Mouse (Mus musculus) hindbrain, embryonic 13.5 days (tissue): Measurements from ENCODE around the gene Stambpl1. TPM values are rescaled to one million over a fixed set of nuclear protein-coding genes. Genes with fewer than 3 reads are reported as not detected.

Experiments used
- ATAC-seq: fragments of 200-750 bp; cut with Nextera tagmentation; 2 replicates; pipeline ENCODE4 v1.8.0; 2017; ENCODE audit warnings: moderate TSS enrichment; ENCODE audit not compliant: low FRiP score
- H3K27ac ChIP-seq: fragments of 300-500 bp; sonication (generic); 2 replicates; pipeline ENCODE4 v1.5.1; 2015; ENCODE audit warnings: inconsistent platforms, mild to moderate bottlenecking, moderate library complexity
- H3K27me3 ChIP-seq: fragments of 300-500 bp; sonication (generic); 2 replicates; pipeline ENCODE4 v1.6.1; 2015; ENCODE audit warnings: mild to moderate bottlenecking, inconsistent platforms
- H3K36me3 ChIP-seq: fragments of 300-500 bp; sonication (generic); 2 replicates; pipeline ENCODE4 v1.6.1; 2015; ENCODE audit warnings: mild to moderate bottlenecking, inconsistent platforms
- H3K4me1 ChIP-seq: fragments of 300-500 bp; sonication (generic); replicated peaks from 2 replicates; pipeline ENCODE4 v1.6.1; 2015; ENCODE audit warnings: inconsistent platforms
- H3K4me2 ChIP-seq: fragments of 300-500 bp; sonication (generic); 2 replicates; pipeline ENCODE4 v1.6.1; 2015; ENCODE audit warnings: inconsistent platforms, mild to moderate bottlenecking, moderate library complexity
- H3K4me3 ChIP-seq: fragments of 300-500 bp; sonication (generic); 2 replicates; pipeline ENCODE4 v1.5.1; 2015; ENCODE audit warnings: mild to moderate bottlenecking, inconsistent platforms
- H3K9ac ChIP-seq: fragments of 300-500 bp; sonication (generic); 2 replicates; pipeline ENCODE4 v1.6.1; 2015; ENCODE audit warnings: mild to moderate bottlenecking, inconsistent platforms
- H3K9me3 ChIP-seq: fragments of 300-500 bp; sonication (generic); 2 replicates; pipeline ENCODE4 v1.6.1; 2016; ENCODE audit warnings: inconsistent platforms
- WGBS: fragments of 180-500 bp; shearing (Covaris S2); methylation state at CpG from one replicate; pipeline ENCODE4 v1.1.7; 2015; 5-methylcytosine and 5-hydroxymethylcytosine counted together
- polyA plus RNA-seq: library from polyadenylated mRNA; unstranded; fragments of >200 nt; fragmentation: Nextera tagmentation; extraction: Ambion mirVana; gene quantifications from 2 replicates; pipeline ENCODE4 v1.2.1, GENCODE M21; 2015

Stambpl1 gene
- polyA plus RNA-seq, 1 experiment from 2014 or later, result 9.9 TPM

DNA sequence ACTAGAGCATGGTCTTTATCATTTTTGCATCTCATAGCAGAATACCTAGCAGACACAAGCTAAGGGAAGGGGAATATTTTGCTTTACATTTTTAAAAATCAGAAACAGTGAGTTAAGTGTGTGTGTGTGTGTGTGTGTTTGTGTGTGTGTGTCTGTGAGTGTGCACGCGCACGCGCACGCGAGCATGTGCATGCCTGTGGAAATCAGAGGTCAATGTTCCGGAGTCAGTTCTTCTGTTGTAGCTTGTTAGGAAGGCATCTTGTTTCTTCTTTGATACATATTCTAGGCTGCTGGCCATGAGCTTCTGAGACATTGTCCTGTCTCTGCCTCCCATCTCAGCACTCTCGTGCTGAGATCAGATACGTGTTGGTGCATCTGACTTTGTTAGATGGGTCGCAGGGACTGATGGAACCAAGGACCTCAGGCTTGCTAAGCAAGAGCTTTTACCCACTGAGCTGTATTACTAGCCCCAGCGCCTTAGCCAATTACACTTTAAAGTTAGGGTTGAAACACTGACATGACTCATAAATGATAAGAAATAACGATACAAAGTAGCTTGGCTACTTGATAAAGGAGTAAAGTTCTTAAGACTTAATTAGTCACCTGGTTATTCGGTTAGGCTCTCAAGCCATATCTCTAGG lies 78.9 kb downstream of the Stambpl1 start:
- Histone ChIP-seq H3K36me3 (no peaks in the 10 kb centered on the region), H3K27me3 (no peaks in the 10 kb centered on the region), H3K9me3 (no peaks in the 10 kb centered on the region), H3K4me1 (no peaks in the 10 kb centered on the region), H3K27ac (no peak overlapping the region), H3K4me2 (no peak overlapping the region), H3K9ac (no peak overlapping the region), H3K4me3 (no peak overlapping the region)
- WGBS, result 97% methylated on average over 13 of the region's 13 CpGs
- no peak for ATAC-seq

DNA sequence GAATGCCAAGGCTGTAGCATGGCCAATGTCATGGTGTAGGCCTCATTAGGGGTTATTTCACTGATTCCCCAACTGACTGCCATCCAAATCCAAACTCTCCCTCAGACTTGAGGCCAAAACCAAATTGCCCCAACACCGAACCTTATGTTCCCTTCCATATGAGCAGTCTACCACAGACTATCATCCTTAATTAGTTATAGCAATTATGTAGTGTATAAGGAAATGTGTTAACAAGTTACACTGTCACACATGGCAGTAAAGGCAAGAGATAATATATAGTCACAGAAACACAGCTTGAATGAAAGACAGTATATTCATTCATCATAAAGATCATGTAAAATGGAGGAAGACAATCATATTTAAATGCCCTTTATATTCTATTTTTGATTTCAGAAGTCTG lies 81.0 kb downstream of the Stambpl1 start:
- ATAC-seq, result no peak
- 90% methylated on average over 1 of the region's 1 CpGs for whole genome bisulfite sequencing
- H3K36me3 ChIP-seq, result no peaks in the 10 kb centered on the region

GRCm38 (mm10) chr19:34278078-34278477 lies 86.0 kb downstream of the Stambpl1 start:
- 81% methylated on average over 3 of the region's 3 CpGs for WGBS
- no peak overlapping the region for H3K4me3 ChIP-seq
- no peak overlapping the region for H3K27ac ChIP-seq
- no peak overlapping the region for H3K4me2 ChIP-seq
- H3K36me3 ChIP-seq, result no peaks in the 10 kb centered on the region
- H3K27me3 ChIP-seq, result no peaks in the 10 kb centered on the region
- no peaks in the 10 kb centered on the region for H3K9me3 ChIP-seq
- H3K9ac ChIP-seq, result no peak overlapping the region
- no peaks in the 10 kb centered on the region for H3K4me1 ChIP-seq
- ATAC-seq, result no peak

More for the DNA sequence above, 81.0 kb downstream of the Stambpl1 start:
- H3K4me1 ChIP-seq, result no peaks in the 10 kb centered on the region
- no peaks in the 10 kb centered on the region for H3K9me3 ChIP-seq
- H3K4me2 ChIP-seq, result no peak overlapping the region
- no peak overlapping the region for H3K4me3 ChIP-seq
- H3K9ac ChIP-seq, result no peak overlapping the region
- H3K27me3 ChIP-seq, result no peaks in the 10 kb centered on the region
- H3K27ac ChIP-seq, result no peak overlapping the region

GRCm38 (mm10) chr19:34283614-34284013 lies 91.6 kb downstream of the Stambpl1 start:
- Histone ChIP-seq H3K9me3 (no peaks in the 10 kb centered on the region), H3K27me3 (no peaks in the 10 kb centered on the region), H3K4me3 (no peak overlapping the region), H3K9ac (no peak overlapping the region), H3K36me3 (no peaks in the 10 kb centered on the region), H3K4me2 (no peak overlapping the region), H3K4me1 (no peaks in the 10 kb centered on the region), H3K27ac (no peak overlapping the region)
- ATAC-seq, result no peak
- 87% methylated on average over 6 of the region's 6 CpGs for WGBS

DNA sequence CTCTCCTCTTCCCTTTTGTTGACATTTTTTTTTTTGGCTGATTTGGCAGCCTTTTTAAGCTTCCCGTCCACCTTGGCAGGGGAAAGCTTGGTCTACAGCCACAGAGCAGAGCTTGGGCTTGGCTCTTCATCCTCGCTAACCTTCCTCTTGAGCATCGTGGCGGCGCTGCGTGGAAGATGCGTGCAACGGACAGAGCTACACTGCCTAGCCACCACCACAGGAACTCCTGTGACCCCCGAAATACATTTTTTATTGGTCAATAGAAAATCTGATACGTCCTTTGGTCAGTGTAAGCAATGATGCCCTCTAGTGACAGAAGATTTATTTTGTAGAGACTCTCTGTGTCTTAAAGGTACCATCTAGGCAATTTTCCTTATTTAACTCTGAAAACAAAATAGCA lies 92.4 kb downstream of the Stambpl1 start:
- no peak overlapping the region for H3K27ac ChIP-seq
- WGBS, result 70% methylated on average over 10 of the region's 10 CpGs
- H3K36me3 ChIP-seq, result no peaks in the 10 kb centered on the region
- H3K4me1 ChIP-seq, result no peaks in the 10 kb centered on the region
- H3K9me3 ChIP-seq, result no peaks in the 10 kb centered on the region
- no peak overlapping the region for H3K4me3 ChIP-seq
- H3K4me2 ChIP-seq, result no peak overlapping the region
- ATAC-seq, result no peak
- no peaks in the 10 kb centered on the region for H3K27me3 ChIP-seq
- no peak overlapping the region for H3K9ac ChIP-seq

- H3K4me3 ChIP-seq, result no peak overlapping the region
- no peak for ATAC-seq
- H3K27ac ChIP-seq, result no peak overlapping the region
- 55% methylated on average over 2 of the region's 2 CpGs for WGBS
- no peaks in the 10 kb centered on the region for H3K36me3 ChIP-seq
- H3K9me3 ChIP-seq, result no peaks in the 10 kb centered on the region
- H3K4me1 ChIP-seq, result peaks cover 1% of the 10 kb centered on the region
- H3K9ac ChIP-seq, result no peak overlapping the region
- no peaks in the 10 kb centered on the region for H3K27me3 ChIP-seq
- H3K4me2 ChIP-seq, result no peak overlapping the region
These were observed 92.8 kb downstream of the Stambpl1 start for GRCm38 (mm10) chr19:34284826-34285225.

DNA sequence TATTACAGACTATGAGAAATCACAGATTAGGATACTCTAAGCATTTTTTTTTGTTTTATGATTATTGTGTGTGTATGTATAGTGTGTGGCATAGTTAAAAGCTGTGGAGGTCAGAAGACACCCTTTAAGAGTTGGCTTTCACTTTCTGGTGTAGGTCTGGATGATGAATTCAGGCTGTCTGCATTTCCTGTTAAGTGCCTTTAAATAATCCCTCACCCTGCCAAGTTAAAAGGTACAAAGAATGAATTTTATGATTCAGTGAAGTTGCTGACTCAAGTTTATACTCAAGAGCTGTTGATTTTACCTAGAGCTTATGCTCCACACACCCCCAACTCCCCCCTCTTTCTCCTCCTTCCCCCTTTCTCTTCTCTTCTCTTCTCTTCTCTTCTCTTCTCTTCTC lies 95.2 kb downstream of the Stambpl1 start:
- Histone ChIP-seq H3K27me3 (peaks cover 7% of the 10 kb centered on the region; the same call in 1 of the 2 replicates), H3K9ac (no peak overlapping the region), H3K9me3 (no peaks in the 10 kb centered on the region), H3K27ac (no peak overlapping the region), H3K36me3 (no peaks in the 10 kb centered on the region), H3K4me3 (no peak overlapping the region), H3K4me2 (no peak overlapping the region), H3K4me1 (peaks cover 14% of the 10 kb centered on the region)
- no peak for ATAC-seq

DNA sequence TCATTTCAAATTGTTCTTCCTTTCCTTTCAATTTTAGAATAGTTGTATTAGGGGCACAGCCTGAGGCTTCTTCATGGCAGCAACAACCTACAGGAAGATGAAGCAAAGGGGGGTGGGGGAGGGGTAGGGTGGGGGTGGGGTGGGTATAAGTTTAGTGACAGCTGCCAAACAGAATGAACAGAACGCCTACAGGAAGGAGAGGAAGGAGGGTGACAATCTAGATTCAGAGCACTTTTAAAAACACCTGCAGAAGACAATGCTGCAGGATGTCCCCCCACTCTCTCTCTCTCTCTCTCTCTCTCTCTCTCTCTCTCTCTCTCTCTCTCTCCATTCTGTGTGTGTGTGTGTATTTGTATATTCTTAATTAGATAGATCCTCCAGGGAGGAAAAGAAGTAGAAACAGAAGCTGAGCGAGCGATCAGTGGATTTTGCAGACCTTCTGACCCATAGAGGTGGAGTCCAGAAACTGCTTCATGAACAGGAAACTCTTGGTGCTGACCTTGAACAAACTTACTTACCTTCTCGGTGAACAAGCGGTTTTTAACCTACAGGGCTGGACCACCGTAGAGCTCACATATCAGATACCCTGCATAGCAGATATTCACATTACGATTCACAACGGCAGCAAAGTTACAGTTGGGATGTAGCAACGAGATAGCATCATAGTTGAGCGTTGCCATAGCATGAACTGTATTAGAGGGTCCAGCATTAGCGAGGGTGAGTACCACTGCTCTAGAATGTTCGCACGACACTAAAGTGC lies 95.8 kb downstream of the Stambpl1 start:
- Histone ChIP-seq H3K4me3 (no peak overlapping the region), H3K9me3 (no peaks in the 10 kb centered on the region), H3K4me1 (peaks cover 14% of the 10 kb centered on the region), H3K4me2 (no peak overlapping the region), H3K36me3 (no peaks in the 10 kb centered on the region), H3K9ac (no peak overlapping the region), H3K27me3 (peaks cover 11% of the 10 kb centered on the region), H3K27ac (no peak overlapping the region)
- 85% methylated on average over 13 of the region's 13 CpGs for WGBS
- no peak for ATAC-seq

DNA sequence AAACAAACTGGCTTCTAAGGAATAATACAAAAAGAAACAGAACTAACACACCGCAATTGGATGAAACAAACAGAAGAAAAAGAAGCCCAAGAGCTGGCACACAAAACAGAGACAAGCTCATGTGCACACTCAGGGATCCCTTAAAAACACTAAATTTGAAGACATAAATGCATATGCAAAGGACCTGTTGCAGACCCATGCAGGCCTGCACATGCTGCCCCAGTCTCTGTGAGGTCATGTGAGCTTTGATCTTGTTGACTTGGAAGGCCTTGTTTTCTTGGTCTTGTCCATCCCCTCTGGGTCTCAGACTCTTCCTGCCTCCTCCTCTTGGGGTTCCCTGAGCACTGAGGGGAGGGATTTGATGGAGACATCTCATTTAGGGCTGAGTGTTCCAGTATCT lies 96.7 kb downstream of the Stambpl1 start:
- no peak overlapping the region for H3K4me3 ChIP-seq
- H3K36me3 ChIP-seq, result no peaks in the 10 kb centered on the region
- H3K9me3 ChIP-seq, result no peaks in the 10 kb centered on the region
- H3K4me2 ChIP-seq, result no peak overlapping the region
- peaks cover 14% of the 10 kb centered on the region for H3K4me1 ChIP-seq
- 91% methylated on average over 1 of the region's 1 CpGs for WGBS
- ATAC-seq, result no peak
- peaks cover 15% of the 10 kb centered on the region for H3K27me3 ChIP-seq
- H3K9ac ChIP-seq, result no peak overlapping the region
- no peak overlapping the region for H3K27ac ChIP-seq

Other genes starting within 250 kb of the Stambpl1 start
- not detected in 2 replicates for gene Lipf, start 231.0 kb upstream of the Stambpl1 start, polyA plus RNA-seq
- gene Lipk, start 183.9 kb upstream of the Stambpl1 start, polyA plus RNA-seq, result not detected in 2 replicates
- gene Lipn, start 124.9 kb upstream of the Stambpl1 start, polyA plus RNA-seq, result not detected in 2 replicates
- not detected in 2 replicates for gene Lipm, start 91.3 kb upstream of the Stambpl1 start, polyA plus RNA-seq
- gene Ankrd22, start 26.2 kb upstream of the Stambpl1 start, polyA plus RNA-seq, result not detected in 2 replicates
- gene Acta2, start 63.4 kb downstream of the Stambpl1 start, polyA plus RNA-seq, result 19.5 and 30.0 TPM in 2 replicates
- 0.62 and 0.94 TPM in 2 replicates for gene Fas, start 98.4 kb downstream of the Stambpl1 start, polyA plus RNA-seq